Mouse (Mus musculus) CH12.LX (cell line): Measurements from ENCODE around the gene Kank1. TPM values are rescaled to one million over a fixed set of nuclear protein-coding genes. Genes with fewer than 3 reads are reported as not detected.

ENCODE experiments used
- DNase-seq: peaks from one replicate; pipeline ENCODE4 v3.0.0-alpha.2; 2013; ENCODE audit errors: extremely low read depth
- H3K27ac ChIP-seq: 2 replicates; pipeline ENCODE4 v1.5.1; 2012; ENCODE audit warnings: low read depth, mild to moderate bottlenecking, control low read depth, moderate library complexity; ENCODE audit not compliant: insufficient read depth
- H3K27me3 ChIP-seq: replicated peaks from 2 replicates; pipeline ENCODE3; 2012; ENCODE audit warnings: inconsistent platforms
- H3K36me3 ChIP-seq, 2 experiments: replicated peaks in 1 of 2; 2 replicates each; pipeline versions ENCODE3 to v1.6.1; 2012; ENCODE audit warnings: inconsistent platforms in 1 of 2, low read length in 1 of 2, mild to moderate bottlenecking in 1 of 2, mixed read lengths in 1 of 2, moderate library complexity in 1 of 2; ENCODE audit not compliant: control insufficient read depth in 1 of 2, insufficient read depth in 1 of 2
- H3K4me1 ChIP-seq, 2 experiments: 2 replicates each; pipeline ENCODE4 v1.6.1; 2012; ENCODE audit warnings: inconsistent platforms in 1 of 2, moderate library complexity in 1 of 2; ENCODE audit not compliant: insufficient read depth in 2 of 2, control insufficient read depth in 1 of 2
- H3K4me2 ChIP-seq: 2 replicates; pipeline ENCODE4 v1.6.1; 2012; ENCODE audit warnings: low read depth, mild to moderate bottlenecking, control low read depth; ENCODE audit not compliant: poor library complexity, insufficient read depth, severe bottlenecking
- H3K4me3 ChIP-seq, 3 experiments: fragments of 150-350 bp in 1 of 3; sonication (generic) in 1 of 3; replicated peaks in 1 of 3; 2 replicates each; pipeline versions ENCODE3 to v1.5.1; 2011 to 2012; ENCODE audit warnings: low read depth in 2 of 3, low read length in 2 of 3, mild to moderate bottlenecking in 2 of 3, moderate library complexity in 2 of 3, control low read depth in 1 of 3, improper control_type of control experiment in 1 of 3, inconsistent platforms in 1 of 3, mixed read lengths in 1 of 3; ENCODE audit not compliant: poor library complexity in 1 of 3
- H3K79me2 ChIP-seq: replicated peaks from 2 replicates; pipeline ENCODE4 v1.6.1; 2012; ENCODE audit warnings: mild to moderate bottlenecking, moderate library complexity; ENCODE audit not compliant: control insufficient read depth, poor library complexity, insufficient read depth, severe bottlenecking; ENCODE audit errors: extremely low read depth
- H3K9ac ChIP-seq: 2 replicates; pipeline ENCODE4 v1.6.1; 2012; ENCODE audit warnings: low read depth, mild to moderate bottlenecking, control low read depth, moderate library complexity; ENCODE audit not compliant: insufficient read depth
- H3K9me3 ChIP-seq: replicated peaks from 2 replicates; pipeline ENCODE3; 2012; ENCODE audit warnings: low read length, inconsistent platforms, mixed read lengths
- BHLHE40 ChIP-seq: IDR thresholded peaks from 2 replicates; pipeline ENCODE4 v1.6.1; 2011; ENCODE audit warnings: mild to moderate bottlenecking, low read depth, low read length, improper control_type of control experiment
- CTCF ChIP-seq, 2 experiments: IDR thresholded peaks in 1 of 2; conservative IDR thresholded peaks in 1 of 2; 2 replicates each; pipeline ENCODE4 v1.5.1; 2011 to 2012; ENCODE audit warnings: low read depth in 2 of 2, low read length in 2 of 2, improper control_type of control experiment in 1 of 2, inconsistent platforms in 1 of 2, mild to moderate bottlenecking in 1 of 2, moderate library complexity in 1 of 2
- E2F4 ChIP-seq: IDR thresholded peaks from 2 replicates; pipeline ENCODE4 v1.6.1; 2011; ENCODE audit warnings: low read depth, low read length, improper control_type of control experiment; ENCODE audit not compliant: insufficient replicate concordance
- ELF1 ChIP-seq: IDR thresholded peaks from 2 replicates; pipeline ENCODE4 v1.6.1; 2014; ENCODE audit warnings: low read depth, mild to moderate bottlenecking, inconsistent platforms, low read length, improper control_type of control experiment
- GABPA ChIP-seq: IDR thresholded peaks from 2 replicates; pipeline ENCODE4 v1.6.1; 2012; ENCODE audit warnings: low read depth, low read length, improper control_type of control experiment, inconsistent platforms; ENCODE audit not compliant: insufficient replicate concordance
- JUN ChIP-seq: IDR thresholded peaks from 2 replicates; pipeline ENCODE4 v1.6.1; 2011; ENCODE audit warnings: low read depth, mild to moderate bottlenecking, low read length, improper control_type of control experiment, moderate library complexity; ENCODE audit not compliant: insufficient read depth
- JUND ChIP-seq: conservative IDR thresholded peaks from 2 replicates; pipeline ENCODE4 v1.6.1; 2011; ENCODE audit warnings: low read depth, low read length, improper control_type of control experiment
- MAFK ChIP-seq: IDR thresholded peaks from 2 replicates; pipeline ENCODE4 v1.6.1; 2011; ENCODE audit warnings: low read length, improper control_type of control experiment; ENCODE audit not compliant: insufficient replicate concordance
- MAX ChIP-seq: IDR thresholded peaks from 2 replicates; pipeline ENCODE4 v1.6.1; 2011; ENCODE audit warnings: low read length, improper control_type of control experiment
- MAZ ChIP-seq: IDR thresholded peaks from 2 replicates; pipeline ENCODE4 v1.6.1; 2012; ENCODE audit warnings: low read depth, mild to moderate bottlenecking, inconsistent platforms, low read length, improper control_type of control experiment, moderate library complexity
- MEF2A ChIP-seq: IDR thresholded peaks from 2 replicates; pipeline ENCODE4 v1.6.1; 2014; ENCODE audit warnings: low read depth, mild to moderate bottlenecking, inconsistent platforms, low read length, improper control_type of control experiment, borderline replicate concordance
- PAX5 ChIP-seq: IDR thresholded peaks from 2 replicates; pipeline ENCODE4 v1.6.1; 2012; ENCODE audit warnings: low read length, inconsistent platforms, mixed read lengths
- POLR2A ChIP-seq: IDR thresholded peaks from 2 replicates; pipeline ENCODE4 v1.6.1; 2011; ENCODE audit warnings: low read depth, mild to moderate bottlenecking, improper control_type of control experiment, low read length
- RAD21 ChIP-seq: IDR thresholded peaks from 2 replicates; pipeline ENCODE4 v1.6.1; 2011; ENCODE audit warnings: low read depth, mild to moderate bottlenecking, low read length, improper control_type of control experiment, moderate library complexity
- SIN3A ChIP-seq: IDR thresholded peaks from 2 replicates; pipeline ENCODE4 v1.6.1; 2012; ENCODE audit warnings: low read length, improper control_type of control experiment, inconsistent platforms
- TBP ChIP-seq: conservative IDR thresholded peaks from 2 replicates; pipeline ENCODE4 v1.6.1; 2011; ENCODE audit warnings: low read depth, low read length, improper control_type of control experiment
- ZC3H11A ChIP-seq: IDR thresholded peaks from 2 replicates; pipeline ENCODE4 v1.6.1; 2012; ENCODE audit warnings: low read depth, mild to moderate bottlenecking, inconsistent platforms, low read length, improper control_type of control experiment
- ZMIZ1 ChIP-seq: IDR thresholded peaks from 2 replicates; pipeline ENCODE4 v1.6.1; 2012; ENCODE audit warnings: low read depth, mild to moderate bottlenecking, inconsistent platforms, low read length, improper control_type of control experiment
- ZNF384 ChIP-seq: IDR thresholded peaks from 2 replicates; pipeline ENCODE4 v1.6.1; 2012; ENCODE audit warnings: low read depth, low read length, improper control_type of control experiment, inconsistent platforms
- dilution Hi-C: fragments of 300-500 bp; cut with MboI; formaldehyde crosslinking; loops from 2 replicates; pipeline ENCODE4 v1.14.3; 2020; ENCODE audit warnings: low sequenced_read_pairs; ENCODE audit not compliant: extremely low pct_unique_long_range_greater_than_20kb, extremely low pct_ligation_motif_present
- in situ Hi-C: fragments of 300-500 bp; cut with MboI; formaldehyde crosslinking; loops from 3 replicates; pipeline ENCODE4 v1.14.3; 2019; ENCODE audit warnings: low sequenced_read_pairs, low pct_ligation_motif_present, low pct_unique_long_range_greater_than_20kb, mixed read lengths
- polyA plus RNA-seq: library from polyadenylated mRNA; unstranded; fragments of >175 nt; gene quantifications from 2 replicates; pipeline ENCODE4 v1.2.1, GENCODE M21; 2012; ENCODE audit warnings: low read depth; ENCODE audit not compliant: insufficient read length
- total RNA-seq, 2 experiments: library from RNA; depleted of rRNA; stranded (reverse); fragments of 300-350 nt in 1 of 2; fragments of >200 nt in 1 of 2; gene quantifications; 2 replicates each; pipeline ENCODE4 v1.2.3; 2012 to 2014

Gene Kank1
- total and polyA plus RNA-seq, 3 experiments: 0.10 to 0.13 (median 0.12) TPM

DNA sequence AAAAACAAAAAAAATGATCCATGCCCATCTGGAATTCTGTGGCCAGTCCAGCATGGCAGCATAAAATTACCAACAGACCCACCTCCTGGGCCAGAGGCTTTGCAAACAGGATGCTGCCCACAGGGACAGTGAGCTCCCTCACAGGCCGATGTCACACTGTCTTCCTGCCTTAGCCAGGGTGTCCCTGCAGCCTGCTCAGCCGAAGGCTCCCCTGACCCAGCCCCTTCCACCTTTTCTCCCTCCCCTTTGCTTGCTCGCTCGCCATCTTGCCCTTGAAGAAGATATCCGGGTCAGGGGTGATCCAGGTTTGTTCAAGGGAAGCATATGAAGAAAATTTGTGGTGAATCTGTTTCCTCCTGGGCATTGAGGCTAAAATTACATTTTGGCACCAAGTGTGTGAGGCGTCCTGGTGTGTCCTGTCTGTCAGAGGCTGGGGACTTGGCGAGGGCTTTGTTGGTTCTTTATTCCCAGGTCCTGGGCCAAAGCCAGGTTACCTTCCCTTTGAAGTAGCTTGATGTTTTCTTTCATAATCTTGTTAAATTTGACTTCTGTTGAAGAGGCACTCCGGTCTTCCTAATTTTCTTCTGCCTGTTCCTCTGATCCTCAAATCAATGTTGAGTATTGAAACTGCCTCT lies 121.8 kb downstream of the Kank1 start:
- dilution Hi-C loops: no loop called here
- Histone ChIP-seq H3K79me2 (no peaks in the 10 kb centered on the region), H3K4me3 (no peak overlapping the region), H3K9me3 (no peaks in the 10 kb centered on the region), H3K4me1 (no peaks in the 10 kb centered on the region; a peak in 1 of 4 replicates), H3K4me2 (no peak overlapping the region), H3K27me3 (no peaks in the 10 kb centered on the region), H3K27ac (no peak overlapping the region), H3K9ac (no peak overlapping the region), H3K36me3 (no peaks in the 10 kb centered on the region)
- in situ Hi-C loops: no loop called here
- DNase-seq: no peak
- TF ChIP-seq JUND (no peak), JUN (no peak), SIN3A (no peak), BHLHE40 (no peak), MAX (no peak)

DNA sequence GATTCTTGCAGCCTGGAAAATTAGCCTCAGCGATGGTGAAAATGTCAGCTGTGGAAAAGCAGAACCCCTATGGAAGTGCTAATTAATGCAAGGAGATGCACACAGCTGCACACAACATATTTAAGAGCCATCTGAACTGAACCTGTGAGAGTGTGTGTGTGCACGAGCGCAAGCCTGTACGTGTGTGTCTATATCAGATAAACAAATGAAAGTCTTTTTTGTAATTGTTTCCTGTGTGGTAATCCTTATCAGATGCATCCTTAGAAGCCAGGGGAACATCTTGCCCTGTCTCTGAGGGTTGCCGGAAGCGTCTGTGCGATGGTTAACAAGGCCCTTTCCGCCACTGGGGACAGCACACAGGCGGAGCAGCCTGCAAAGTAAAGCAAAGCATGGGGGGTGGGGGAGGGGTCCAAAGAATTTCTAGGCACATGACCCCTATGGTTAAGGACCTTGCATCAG lies 123.8 kb downstream of the Kank1 start:
- no peak overlapping the region for H3K9ac ChIP-seq
- H3K4me2 ChIP-seq: no peak overlapping the region
- no peaks in the 10 kb centered on the region for H3K36me3 ChIP-seq
- H3K27me3 ChIP-seq: no peaks in the 10 kb centered on the region
- H3K79me2 ChIP-seq: no peaks in the 10 kb centered on the region
- H3K4me1 ChIP-seq: no peaks in the 10 kb centered on the region; a peak in 1 of 4 replicates
- no peak for DNase-seq
- no peaks in the 10 kb centered on the region for H3K9me3 ChIP-seq
- TF ChIP-seq MAZ (no peak), PAX5 (no peak), ZC3H11A (no peak), SIN3A (no peak), ELF1 (no peak), MEF2A (no peak), RAD21 (no peak)
- H3K27ac ChIP-seq: no peak overlapping the region
- in situ Hi-C loops (no loop called here), dilution Hi-C loops (no loop called here)
- no peak overlapping the region for H3K4me3 ChIP-seq

DNA sequence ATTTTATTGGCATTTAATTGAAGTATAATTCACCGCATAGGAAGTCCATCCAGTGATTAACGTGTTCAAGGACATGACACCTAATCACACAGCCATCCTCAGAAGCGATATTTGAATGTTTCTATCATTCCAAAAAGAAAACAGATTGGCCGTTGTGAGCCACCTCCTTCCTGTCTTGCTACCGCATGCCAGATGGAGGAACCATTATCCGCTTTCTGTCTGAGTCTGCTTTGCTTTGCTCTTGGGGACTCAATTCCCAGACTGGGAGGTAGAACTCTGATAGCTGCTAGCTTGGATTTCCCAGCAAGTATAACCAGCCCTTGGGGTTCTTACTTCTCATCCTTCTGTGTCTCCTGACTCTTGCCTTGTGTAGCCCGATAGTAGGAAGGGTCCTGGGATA lies 125.2 kb downstream of the Kank1 start:
- no peak overlapping the region for H3K9ac ChIP-seq
- TF ChIP-seq SIN3A (no peak), ZNF384 (no peak), JUN (no peak), JUND (no peak), ZMIZ1 (no peak), ZC3H11A (no peak), PAX5 (no peak), POLR2A (no peak), MEF2A (no peak), CTCF (conservative IDR thresholded peaks at IDR 0.05 in 1 of 2, IDR thresholded peaks at IDR 0.05 in 1 of 2; ENCODE audit: low read depth in 2 of 2, low read length in 2 of 2) (no peak), ELF1 (no peak), MAZ (no peak), TBP (no peak), GABPA (no peak), E2F4 (no peak), MAFK (no peak)
- no peaks in the 10 kb centered on the region for H3K27me3 ChIP-seq
- no peak overlapping the region for H3K27ac ChIP-seq
- no peak overlapping the region for H3K4me3 ChIP-seq
- no peaks in the 10 kb centered on the region for H3K36me3 ChIP-seq
- in situ Hi-C loops: no loop called here
- H3K4me2 ChIP-seq: no peak overlapping the region
- no peak for DNase-seq
- no peaks in the 10 kb centered on the region; a peak in 1 of 4 replicates for H3K4me1 ChIP-seq
- dilution Hi-C loops: no loop called here
- H3K9me3 ChIP-seq: no peaks in the 10 kb centered on the region
- H3K79me2 ChIP-seq: no peaks in the 10 kb centered on the region
